Mouse (Mus musculus) c-Kit-positive CD71-negative TER-119-negative erythroid progenitor cells, embryonic 14.5 days (primary cell): ENCODE measurements around the gene Eif2a.
A peak's percentile ranks its signal among the peaks of the same experiment; 100 is the strongest.

Experiments
- DNase-seq: peaks from one replicate; pipeline ENCODE4 v3.0.0-alpha.2; 2013; ENCODE audit warnings: low read depth

Gene Eif2a

GRCm38 (mm10) chr3:58525652-58526407 lies at the start of gene Eif2a, which contains the start of gene Serp1:
Gene Eif2a (plus strand): TSS chr3:58525821.
Gene Serp1 (minus strand): TSS chr3:58525892.
- DNase-seq = peak; percentile 96

- no peak for DNase-seq
Observed at GRCm38 (mm10) chr3:58478755-58479455, 46.7 kb upstream of the Eif2a start.

- DNase-seq = no peak
Observed at GRCm38 (mm10) chr3:58485883-58486282, 39.7 kb upstream of the Eif2a start.

- DNase-seq = no peak
Observed at GRCm38 (mm10) chr3:58487121-58487520, 38.5 kb upstream of the Eif2a start.

GRCm38 (mm10) chr3:58487999-58488775 lies 37.4 kb upstream of the Eif2a start:
- no peak for DNase-seq

GRCm38 (mm10) chr3:58490787-58491186 lies 34.8 kb upstream of the Eif2a start:
- no peak for DNase-seq

GRCm38 (mm10) chr3:58493621-58494020 lies 32.0 kb upstream of the Eif2a start:
- DNase-seq = no peak

GRCm38 (mm10) chr3:58501961-58502360 lies 23.7 kb upstream of the Eif2a start:
- no peak for DNase-seq

GRCm38 (mm10) chr3:58503720-58504333 lies 21.8 kb upstream of the Eif2a start:
- DNase-seq = no peak

GRCm38 (mm10) chr3:58504676-58505075 lies 20.9 kb upstream of the Eif2a start:
- DNase-seq = no peak

- DNase-seq = no peak
Observed at GRCm38 (mm10) chr3:58508020-58508750, 17.4 kb upstream of the Eif2a start.

GRCm38 (mm10) chr3:58511581-58511980 lies 14.0 kb upstream of the Eif2a start:
- no peak for DNase-seq

- DNase-seq = no peak
Observed at GRCm38 (mm10) chr3:58512740-58513139, 12.9 kb upstream of the Eif2a start.

GRCm38 (mm10) chr3:58513483-58513882 lies 12.1 kb upstream of the Eif2a start:
- DNase-seq = no peak

- no peak for DNase-seq
Observed at GRCm38 (mm10) chr3:58515947-58516601, 9.5 kb upstream of the Eif2a start.

- no peak for DNase-seq
Observed at GRCm38 (mm10) chr3:58516602-58516976, 9.0 kb upstream of the Eif2a start.

GRCm38 (mm10) chr3:58517258-58517657 lies 8.4 kb upstream of the Eif2a start:
- no peak for DNase-seq

GRCm38 (mm10) chr3:58517800-58518199 lies 7.8 kb upstream of the Eif2a start:
- no peak for DNase-seq

GRCm38 (mm10) chr3:58518962-58519361 lies 6.7 kb upstream of the Eif2a start:
- DNase-seq = no peak

GRCm38 (mm10) chr3:58519536-58519935 lies 6.1 kb upstream of the Eif2a start:
- no peak for DNase-seq

- DNase-seq = no peak
Observed at GRCm38 (mm10) chr3:58520286-58520685, 5.3 kb upstream of the Eif2a start.
